Mouse (Mus musculus): ENCODE results near the gene Pkd1. TPM values are rescaled to one million over a fixed set of nuclear protein-coding genes. Genes with fewer than 3 reads are reported as not detected.
A peak's percentile ranks its signal among the peaks of the same experiment; 100 is the strongest.

The Pkd1 gene
- total RNA-seq, 2 experiments from 2014 or later: 46.9 to 49.1 TPM

DNA sequence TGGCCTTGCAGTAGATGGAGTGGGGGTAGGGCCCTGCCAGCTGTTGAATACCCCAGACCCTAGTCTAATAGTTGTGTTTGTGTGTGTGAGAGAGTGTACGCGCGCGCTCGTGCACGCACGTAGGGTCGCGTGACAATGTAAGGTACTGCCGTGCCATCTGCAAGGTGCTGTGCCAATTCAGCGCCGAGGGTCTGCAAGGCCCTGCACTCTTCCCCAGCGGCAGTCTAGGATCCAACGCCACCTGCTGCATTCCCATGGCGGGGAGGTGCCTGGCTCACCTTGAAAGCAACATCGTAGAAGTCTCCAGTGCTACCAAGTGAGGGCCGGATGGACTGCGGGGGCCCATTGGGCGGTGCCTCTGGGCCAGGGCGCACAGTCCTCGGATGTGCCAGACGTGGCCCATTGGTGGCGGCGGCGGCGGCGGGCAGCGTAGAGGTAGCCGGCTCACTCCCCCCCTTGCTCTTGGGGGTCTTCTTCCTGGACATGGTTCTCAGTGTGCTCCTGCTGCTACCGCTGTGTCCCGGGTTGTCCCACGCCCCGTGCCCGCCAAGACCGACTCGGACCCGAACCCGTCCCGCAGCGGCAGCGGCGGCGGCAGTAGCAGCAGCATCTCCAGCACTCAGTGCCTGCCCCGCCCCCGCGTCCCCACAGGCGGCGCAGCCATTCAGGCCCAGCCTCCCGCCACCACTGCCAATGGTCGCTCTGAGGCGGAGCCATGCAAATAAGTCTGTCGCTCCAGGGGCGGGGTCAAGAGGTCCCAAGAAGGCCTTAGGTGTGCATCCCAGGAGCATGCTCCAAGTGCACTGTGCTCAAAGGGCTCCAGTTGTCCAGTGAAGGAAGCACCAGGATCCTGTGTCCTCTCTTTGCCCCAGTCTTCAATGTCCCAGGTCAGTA lies 16.3 kb upstream of the Pkd1 start:
- peak; percentile 92 to 96 for DNase-seq

DNA sequence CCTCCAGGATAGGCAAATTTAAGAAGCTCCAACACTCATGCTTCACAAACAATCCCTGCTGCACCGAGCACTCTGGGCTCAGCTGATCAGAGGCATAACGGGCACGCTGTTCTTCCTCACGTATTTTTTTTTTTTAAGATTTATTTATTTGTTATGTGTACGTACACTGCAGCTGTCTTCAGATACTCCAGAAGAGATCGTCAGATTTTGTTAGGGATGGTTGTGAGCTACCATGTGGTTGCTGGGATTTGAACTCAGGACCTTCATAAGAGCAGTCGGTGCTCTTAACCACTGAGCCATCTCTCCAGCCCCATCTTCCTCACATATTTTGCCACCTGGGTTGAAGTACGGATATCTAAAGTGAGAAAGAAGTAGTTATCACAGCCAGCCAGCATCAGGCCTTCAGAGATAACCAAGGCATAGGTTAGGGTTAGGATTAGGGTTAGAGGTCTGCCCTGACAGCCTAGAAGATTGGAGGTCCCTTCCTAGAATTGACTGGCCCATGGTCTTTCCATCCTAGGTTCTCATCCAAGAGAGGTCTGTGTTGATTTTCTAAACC lies 15.4 kb upstream of the Pkd1 start, which contains the start of gene Rab26:
Gene Rab26 (minus strand): TSS at position 51 of the 559 bp plus-strand sequence.
- no peak for DNase-seq

- no peak for DNase-seq
Measured at GRCm38 (mm10) chr17:24535300-24535699, 14.3 kb upstream of the Pkd1 start.

GRCm38 (mm10) chr17:24537536-24537935 lies 12.1 kb upstream of the Pkd1 start:
- no peak for DNase-seq

- peak; percentile 50 to 60 for DNase-seq
Measured at GRCm38 (mm10) chr17:24538950-24539349, 10.7 kb upstream of the Pkd1 start.

GRCm38 (mm10) chr17:24540375-24540774 lies 9.3 kb upstream of the Pkd1 start:
- peak in 1 of 2 experiments; percentile 61 for DNase-seq

DNA sequence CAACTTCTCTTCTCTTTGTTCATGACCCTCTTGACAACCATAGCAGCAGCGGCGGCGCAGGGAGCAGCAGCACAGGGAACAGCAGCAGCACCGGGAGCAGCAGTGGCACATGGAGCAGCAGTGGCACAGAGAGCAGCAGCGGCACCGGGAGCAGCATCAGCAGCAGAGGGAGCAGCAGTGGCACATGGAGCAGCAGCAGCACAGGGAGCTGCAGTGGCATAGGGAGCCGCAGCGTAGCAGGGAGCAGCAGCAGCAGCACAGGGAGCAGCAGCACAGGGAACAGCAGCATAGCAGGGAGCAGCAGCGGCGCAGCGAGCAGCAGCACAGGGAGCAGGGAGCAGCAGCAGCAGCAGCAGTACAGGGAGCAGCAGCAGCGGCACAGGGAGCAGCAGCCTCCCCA lies 5.0 kb upstream of the Pkd1 start:
- DNase-seq: no peak

DNA sequence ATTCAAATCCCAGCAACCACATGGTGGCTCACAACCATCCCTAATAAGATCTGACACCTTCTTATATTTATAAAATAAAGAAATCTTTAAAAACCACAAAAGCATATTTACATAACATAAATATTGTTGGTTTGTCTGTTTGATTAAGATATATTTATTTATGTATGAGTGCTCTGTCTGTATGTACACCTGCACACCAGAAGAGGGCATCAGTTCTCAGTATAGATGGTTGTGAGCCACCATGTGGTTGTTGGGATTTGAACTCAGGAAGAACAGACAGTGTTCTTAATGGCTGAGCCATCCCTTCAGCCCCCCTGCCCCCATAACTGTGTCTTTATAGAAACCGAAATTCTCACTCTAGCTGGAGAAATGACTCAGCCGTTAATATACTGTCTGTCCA lies 4.4 kb upstream of the Pkd1 start:
- DNase-seq: no peak

DNA sequence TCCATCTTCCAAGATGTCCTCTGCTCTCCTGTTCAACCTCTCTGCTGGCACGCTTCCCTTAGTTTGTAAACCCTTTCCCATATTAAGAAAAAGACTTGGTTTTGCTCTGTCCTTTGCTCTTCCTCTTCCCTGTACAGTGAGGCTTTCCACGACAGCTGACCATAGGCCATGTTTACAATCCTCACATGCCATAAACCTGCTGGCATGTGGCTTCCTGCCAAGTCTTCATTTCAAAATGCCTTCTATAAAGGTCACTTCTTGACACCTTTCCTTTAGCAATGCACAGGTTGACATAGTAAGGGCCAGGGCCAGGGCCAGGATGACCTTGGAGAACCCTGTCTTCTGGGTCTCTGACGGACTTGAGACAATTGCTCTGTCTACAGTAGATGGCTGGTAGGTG lies 3.4 kb upstream of the Pkd1 start:
- no peak for DNase-seq

- no peak for DNase-seq
Measured at GRCm38 (mm10) chr17:24548435-24548834, 1.2 kb upstream of the Pkd1 start.

DNA sequence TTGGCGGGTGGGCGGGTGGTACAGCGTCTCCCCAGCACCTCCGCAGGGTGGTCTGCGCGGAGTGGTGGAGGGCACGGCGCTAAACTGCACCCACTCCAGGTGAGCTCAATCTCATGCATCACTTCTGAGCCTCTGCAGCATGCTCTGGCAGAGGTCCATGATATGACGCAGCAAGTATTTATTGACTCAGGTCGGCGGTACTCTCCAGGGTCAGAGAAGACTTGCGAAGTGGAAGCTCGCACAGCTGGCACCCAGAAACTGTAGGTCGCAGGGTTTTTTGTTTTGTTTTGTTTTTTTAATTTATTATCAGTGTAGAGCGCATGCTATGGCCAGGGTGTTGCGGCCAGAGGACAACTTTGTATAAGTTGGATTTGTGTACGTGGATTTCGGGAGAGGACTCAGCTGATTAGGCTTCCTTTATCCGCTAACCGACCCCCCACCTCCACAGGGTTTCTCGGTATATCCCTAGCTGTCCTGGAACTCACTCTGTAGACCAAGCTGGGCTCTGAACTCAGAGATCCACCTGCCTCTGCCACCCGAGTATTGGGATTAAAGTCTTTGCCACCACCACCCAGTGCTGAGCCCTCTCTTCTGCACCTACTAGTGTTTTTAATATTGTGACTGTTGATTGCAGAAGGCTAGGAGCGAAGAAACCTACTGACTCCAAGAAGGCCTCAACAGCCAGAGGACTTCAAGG lies 565 bp upstream of the Pkd1 start:
- peak; percentile 79 to 83 for DNase-seq

GRCm38 (mm10) chr17:24550416-24551049 lies 899 bp downstream of the Pkd1 start:
- DNase-seq: peak; percentile 87 to 90

- DNase-seq: no peak
Measured at GRCm38 (mm10) chr17:24551050-24551444, 1.4 kb downstream of the Pkd1 start.

DNA sequence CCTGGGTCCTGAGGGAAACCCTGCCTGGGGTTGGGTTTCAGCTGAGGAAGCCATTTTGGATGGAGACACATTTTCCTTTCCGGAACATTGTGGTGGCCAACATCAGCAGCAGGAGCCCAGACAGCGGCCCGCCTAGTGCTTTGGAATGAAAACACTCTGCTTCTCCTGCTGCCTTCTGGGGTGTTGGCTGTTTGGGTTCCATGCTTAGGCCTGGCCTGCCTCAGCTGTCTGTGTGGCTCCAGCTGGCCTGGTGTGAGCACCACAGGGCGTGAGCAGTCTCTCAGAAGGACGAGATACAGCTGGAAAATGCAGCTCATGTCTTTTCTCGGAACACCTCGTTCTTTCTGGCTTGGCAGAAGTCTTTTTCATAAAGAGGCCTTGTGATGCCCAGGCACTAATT lies 7.5 kb downstream of the Pkd1 start:
- no peak for DNase-seq

- DNase-seq: no peak
Measured at GRCm38 (mm10) chr17:24558600-24559099, 9.0 kb downstream of the Pkd1 start.

DNA sequence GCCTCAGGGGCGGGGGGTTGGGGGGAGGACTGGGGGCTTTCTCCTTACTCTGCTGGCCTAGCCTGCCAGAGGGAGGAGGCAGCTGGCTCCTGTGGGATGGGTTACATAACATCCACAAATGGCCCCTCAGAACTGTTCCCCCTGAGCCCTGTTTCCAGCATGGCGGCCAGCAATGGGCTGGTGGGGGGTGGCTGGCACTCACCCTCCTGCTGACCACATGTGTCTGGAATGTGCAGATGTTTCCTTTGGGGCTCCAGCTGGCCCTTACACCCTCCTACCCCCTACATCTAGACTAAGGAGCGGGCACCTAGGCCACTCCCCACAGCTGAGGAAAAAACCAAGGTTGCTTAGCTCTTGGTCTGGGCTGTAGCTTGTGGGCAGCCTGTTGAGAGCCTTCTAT lies 9.5 kb downstream of the Pkd1 start:
- DNase-seq: peak in 1 of 2 experiments; percentile 22

- DNase-seq: no peak
Measured at GRCm38 (mm10) chr17:24560301-24561028, 10.8 kb downstream of the Pkd1 start.

- DNase-seq: no peak
Measured at GRCm38 (mm10) chr17:24561592-24561991, 12.0 kb downstream of the Pkd1 start.

DNA sequence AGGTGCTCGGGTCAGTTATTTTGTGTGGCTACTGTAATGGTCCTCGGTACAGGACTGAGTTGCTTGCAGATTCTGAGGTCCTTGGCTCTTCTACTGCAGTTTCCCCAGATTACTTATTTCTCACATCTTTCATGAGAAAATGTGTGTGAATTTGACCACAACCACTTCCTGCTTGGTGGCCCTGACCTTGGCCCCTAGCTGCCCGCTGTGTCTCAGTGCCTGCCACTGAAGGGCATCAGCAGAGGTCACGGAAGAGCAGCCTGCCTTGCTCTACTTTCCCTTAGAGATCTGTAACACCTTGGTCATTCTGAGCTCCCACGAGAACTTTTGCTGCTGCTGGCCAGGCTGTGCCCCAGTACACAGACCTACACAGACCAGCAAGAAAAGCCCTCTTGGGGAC lies 14.0 kb downstream of the Pkd1 start:
- no peak for DNase-seq

- no peak for DNase-seq
Measured at GRCm38 (mm10) chr17:24564422-24564821, 14.8 kb downstream of the Pkd1 start.

GRCm38 (mm10) chr17:24565092-24565491 lies 15.5 kb downstream of the Pkd1 start:
- DNase-seq: no peak

GRCm38 (mm10) chr17:24565792-24566191 lies 16.2 kb downstream of the Pkd1 start:
- DNase-seq: no peak

All from adrenal gland, postnatal 36 days (tissue).